Mouse (Mus musculus) embryonic facial prominence, embryonic 14.5 days (tissue): ENCODE measurements around the gene Naa38. TPM values are rescaled to one million over a fixed set of nuclear protein-coding genes. Genes with fewer than 3 reads are reported as not detected.

ENCODE experiments used
- polyA plus RNA-seq: library from polyadenylated mRNA; unstranded; fragments of >200 nt; fragmentation: Nextera tagmentation; extraction: Ambion mirVana; gene quantifications from 2 replicates; pipeline ENCODE4 v1.2.1, GENCODE M21; 2014

Gene Naa38
- polyA plus RNA-seq, 1 experiment from 2014 or later = 177 TPM

Other genes starting within 250 kb of the Naa38 start
- gene Alox12b, start 238.5 kb upstream of the Naa38 start, polyA plus RNA-seq = 0.62 and 4.8 TPM in 2 replicates
- gene Alox8, start 197.6 kb upstream of the Naa38 start, polyA plus RNA-seq = 0.22 TPM in 1 of 2 replicates, not detected in the other
- 0.15 and 0.33 TPM in 2 replicates for gene Gucy2e, start 158.5 kb upstream of the Naa38 start, polyA plus RNA-seq
- gene Cntrob, start 71.7 kb upstream of the Naa38 start, polyA plus RNA-seq = 12.4 and 15.7 TPM in 2 replicates
- 147 and 164 TPM in 2 replicates for gene Trappc1, start 71.5 kb upstream of the Naa38 start, polyA plus RNA-seq
- 1.7 and 2.0 TPM in 2 replicates for gene Kcnab3, start 69.2 kb upstream of the Naa38 start, polyA plus RNA-seq
- 15.6 and 17.1 TPM in 2 replicates for gene Rnf227, start 55.0 kb upstream of the Naa38 start, polyA plus RNA-seq
- 68.9 and 73.3 TPM in 2 replicates for gene Chd3, start 26.1 kb upstream of the Naa38 start, polyA plus RNA-seq
- gene Cyb5d1, start 144 bp downstream of the Naa38 start, polyA plus RNA-seq = 23.8 and 24.2 TPM in 2 replicates
- gene Tmem88, start 2.7 kb downstream of the Naa38 start, polyA plus RNA-seq = 19.2 and 21.0 TPM in 2 replicates
- gene Kdm6b, start 18.2 kb downstream of the Naa38 start, polyA plus RNA-seq = 24.2 and 24.3 TPM in 2 replicates
- gene Dnah2, start 153.6 kb downstream of the Naa38 start, polyA plus RNA-seq = 6.2 and 6.5 TPM in 2 replicates
- 7.3 and 8.6 TPM in 2 replicates for gene Efnb3, start 164.7 kb downstream of the Naa38 start, polyA plus RNA-seq
- 18.4 and 19.8 TPM in 2 replicates for gene Wrap53, start 184.8 kb downstream of the Naa38 start, polyA plus RNA-seq
- 111 and 133 TPM in 2 replicates for gene Trp53, start 184.9 kb downstream of the Naa38 start, polyA plus RNA-seq
- 15.6 and 17.7 TPM in 2 replicates for gene Atp1b2, start 210.5 kb downstream of the Naa38 start, polyA plus RNA-seq
- gene Shbg, start 222.4 kb downstream of the Naa38 start, polyA plus RNA-seq = not detected in 2 replicates
- gene Sat2, start 226.5 kb downstream of the Naa38 start, polyA plus RNA-seq = 15.6 and 16.6 TPM in 2 replicates
- 25.4 and 26.3 TPM in 2 replicates for gene Fxr2, start 237.5 kb downstream of the Naa38 start, polyA plus RNA-seq